Mouse (Mus musculus): Measurements from ENCODE around the gene Fam19a5.

Fam19a5 gene

DNA sequence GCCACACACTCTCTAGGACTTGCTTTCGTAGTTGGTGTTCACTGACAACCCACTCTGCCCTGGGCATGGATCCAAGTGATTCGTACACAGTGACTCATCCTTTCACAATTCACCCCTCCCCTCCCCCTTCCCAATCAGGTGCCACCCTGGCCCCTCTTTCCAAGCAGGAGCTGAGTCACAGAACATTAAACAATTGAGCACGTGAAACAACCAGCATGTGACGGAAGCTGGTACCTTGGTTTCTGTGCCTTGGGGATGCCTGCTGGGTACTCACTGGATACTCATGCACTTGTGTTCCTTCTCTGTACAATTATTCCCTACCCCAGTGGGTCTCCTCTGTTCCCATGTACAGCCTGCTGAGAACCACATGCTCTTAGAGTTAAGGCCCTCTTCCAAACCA, 53.0 kb downstream of the Fam19a5 start:
- DNase-seq = peak; percentile 34 to 49

DNA sequence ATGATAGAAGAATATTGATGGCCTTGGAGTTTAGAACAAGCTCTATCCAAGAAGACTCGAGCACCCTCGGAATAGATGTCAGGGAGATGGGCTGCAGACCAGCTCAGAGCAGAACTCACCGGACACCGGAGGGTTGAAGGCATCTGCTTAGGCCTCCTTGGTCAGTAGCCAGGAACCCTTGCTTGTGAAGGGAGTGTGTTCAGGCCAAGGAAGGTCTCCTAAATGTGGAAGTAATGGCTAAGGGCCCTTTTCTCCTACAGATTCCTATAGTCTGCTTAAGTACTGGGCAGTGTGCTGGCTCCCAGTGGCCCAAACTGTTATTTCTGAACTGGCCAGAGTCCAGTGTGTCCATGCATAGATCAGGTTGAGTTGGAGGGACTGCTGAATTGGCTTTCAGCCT, 53.7 kb downstream of the Fam19a5 start:
- DNase-seq = no peak

DNA sequence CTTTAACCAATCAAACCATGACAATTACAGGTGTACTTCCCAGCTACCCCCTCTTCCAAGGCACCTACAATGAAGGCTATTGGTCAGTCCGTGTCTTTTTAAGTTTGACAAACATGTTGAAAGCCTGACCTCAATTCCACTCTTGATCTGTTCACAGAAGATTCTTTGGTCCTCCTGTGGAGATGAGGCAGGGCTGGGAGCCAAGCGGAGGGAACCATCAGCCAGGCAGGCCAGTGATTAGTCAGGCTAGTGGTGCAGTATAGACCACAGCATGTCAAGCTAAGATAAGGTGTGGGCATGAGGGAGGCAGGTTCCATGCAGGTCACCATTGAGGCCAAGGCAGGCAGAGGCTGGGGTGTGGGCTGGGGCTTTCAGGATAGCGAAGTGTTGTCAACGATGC, 54.5 kb downstream of the Fam19a5 start:
- DNase-seq = no peak

DNA sequence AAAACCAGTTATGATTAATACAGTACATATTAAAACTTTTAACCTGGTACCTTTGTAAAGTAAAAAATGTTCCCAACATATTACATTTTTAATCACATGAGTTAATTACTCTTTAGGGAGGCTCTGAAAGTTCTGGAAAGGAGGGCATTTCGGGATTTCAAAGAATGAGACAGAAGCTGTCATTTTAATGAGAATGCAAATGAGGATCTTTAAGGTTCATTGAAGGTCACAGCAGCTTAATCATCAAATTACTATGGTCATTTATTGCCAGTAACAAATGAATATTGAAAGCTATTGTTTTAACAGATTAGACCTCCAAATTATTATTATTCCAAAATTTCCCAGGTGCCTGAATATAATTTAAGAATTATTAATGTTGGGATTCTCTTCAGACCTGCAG, 59.2 kb downstream of the Fam19a5 start:
- no peak for DNase-seq

DNA sequence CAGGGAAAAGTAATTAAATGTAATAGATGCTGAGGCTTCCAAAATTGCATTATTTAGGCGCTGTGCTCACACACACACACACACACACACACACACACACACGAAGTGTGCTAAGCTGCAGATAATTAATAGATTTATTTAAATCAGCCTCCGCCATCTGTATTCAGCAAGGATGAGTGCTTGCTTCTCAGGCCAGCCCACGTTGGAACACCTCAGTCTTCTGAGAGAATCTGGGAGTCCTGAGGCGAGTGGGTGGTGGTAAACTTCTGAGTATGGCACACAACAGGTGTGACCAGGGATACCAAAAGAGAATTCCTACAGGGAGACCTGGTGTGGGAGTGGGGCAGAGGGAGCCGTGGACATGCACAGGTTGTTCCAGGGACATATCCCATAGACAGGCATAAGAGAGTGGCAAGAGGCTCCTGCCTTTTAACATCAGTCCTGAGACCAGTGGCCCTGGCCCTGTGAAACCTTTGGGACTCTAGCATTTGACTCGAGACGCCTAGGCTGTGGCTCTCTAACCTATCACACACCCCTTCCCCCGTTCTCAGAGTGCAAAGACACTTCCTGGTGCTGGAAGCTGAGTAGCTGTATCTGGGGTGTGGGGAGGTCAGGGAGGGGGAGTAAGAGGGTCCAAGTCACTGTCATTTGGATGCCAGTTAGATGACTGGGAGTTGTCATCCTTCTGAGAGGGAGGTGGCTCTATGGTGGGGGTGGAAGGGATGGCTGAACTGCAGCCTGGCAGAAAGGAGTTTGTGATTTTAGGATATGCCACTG, 61.6 kb downstream of the Fam19a5 start:
- DNase-seq = no peak

DNA sequence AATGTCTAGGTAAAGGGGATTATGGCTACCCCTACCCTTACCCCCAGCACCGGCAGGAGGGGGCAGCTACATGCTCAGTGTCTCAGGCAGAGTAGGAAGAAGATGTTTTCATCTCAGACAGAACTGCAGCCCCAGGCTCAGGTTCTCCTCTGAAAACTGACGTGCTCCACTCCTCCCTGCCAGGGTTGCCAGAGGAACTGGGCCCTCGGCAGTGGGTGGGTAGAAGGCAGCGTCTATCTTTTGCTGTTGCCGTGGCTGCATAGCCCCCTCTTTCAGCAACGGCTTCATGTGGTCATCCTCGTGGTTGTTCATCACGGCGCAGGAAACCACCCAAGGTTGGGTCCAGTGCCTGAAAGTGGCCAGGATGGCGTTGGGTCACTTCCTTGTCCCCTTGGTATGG, 62.6 kb downstream of the Fam19a5 start:
- no peak for DNase-seq

DNA sequence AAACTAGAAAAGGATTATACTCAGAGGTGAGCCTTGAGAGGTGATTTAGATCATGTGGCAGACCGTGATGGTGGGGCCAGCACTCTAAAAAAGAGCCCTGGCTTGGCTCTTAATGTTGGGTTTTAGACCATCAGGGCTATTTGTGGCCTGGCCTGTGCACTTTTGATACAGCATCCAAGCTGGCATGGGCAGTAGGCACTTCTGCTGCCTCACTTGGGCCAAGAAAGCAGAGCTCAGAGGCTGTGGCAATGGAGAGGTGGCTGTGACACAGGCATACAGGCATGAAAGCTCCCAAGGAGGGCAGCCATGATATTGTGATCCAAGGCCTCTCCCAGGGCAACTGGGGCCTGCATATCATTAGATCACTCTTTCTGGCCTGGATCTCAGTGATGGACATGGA, 65.1 kb downstream of the Fam19a5 start:
- DNase-seq = no peak

DNA sequence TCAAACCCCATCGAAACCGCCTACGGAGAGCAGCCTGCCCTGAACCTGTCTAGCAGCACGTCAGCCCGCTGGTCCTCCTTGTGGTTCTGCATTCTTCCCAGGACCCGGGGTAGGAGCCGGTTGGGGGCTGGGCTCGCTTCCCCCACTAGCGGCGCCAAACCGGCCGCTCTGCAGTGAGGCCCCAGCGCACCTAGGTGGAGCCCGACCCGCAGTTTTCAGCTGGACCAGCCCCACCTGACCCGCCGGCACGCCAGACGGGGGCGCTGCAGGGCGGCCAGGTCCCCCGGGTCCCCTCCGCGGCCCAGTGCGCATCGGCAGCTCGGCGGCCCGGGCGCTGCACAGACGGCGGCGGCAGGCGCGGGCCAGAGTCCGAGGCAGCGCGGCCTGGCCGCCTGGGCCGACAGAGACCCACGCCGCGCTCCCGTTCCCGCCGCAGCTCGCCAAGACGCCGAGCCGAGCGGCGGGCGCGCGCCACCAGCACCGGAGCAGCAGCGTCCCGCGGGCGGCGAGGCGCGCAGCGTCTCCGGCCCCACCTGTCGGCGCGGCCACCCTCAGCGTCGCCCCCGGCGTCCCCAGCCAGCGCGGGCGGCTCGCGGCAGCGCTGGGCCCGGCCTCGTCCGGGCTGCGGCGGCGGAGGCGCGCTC, 80.0 kb downstream of the Fam19a5 start:
- DNase-seq = peak; percentile 91 to 94

DNA sequence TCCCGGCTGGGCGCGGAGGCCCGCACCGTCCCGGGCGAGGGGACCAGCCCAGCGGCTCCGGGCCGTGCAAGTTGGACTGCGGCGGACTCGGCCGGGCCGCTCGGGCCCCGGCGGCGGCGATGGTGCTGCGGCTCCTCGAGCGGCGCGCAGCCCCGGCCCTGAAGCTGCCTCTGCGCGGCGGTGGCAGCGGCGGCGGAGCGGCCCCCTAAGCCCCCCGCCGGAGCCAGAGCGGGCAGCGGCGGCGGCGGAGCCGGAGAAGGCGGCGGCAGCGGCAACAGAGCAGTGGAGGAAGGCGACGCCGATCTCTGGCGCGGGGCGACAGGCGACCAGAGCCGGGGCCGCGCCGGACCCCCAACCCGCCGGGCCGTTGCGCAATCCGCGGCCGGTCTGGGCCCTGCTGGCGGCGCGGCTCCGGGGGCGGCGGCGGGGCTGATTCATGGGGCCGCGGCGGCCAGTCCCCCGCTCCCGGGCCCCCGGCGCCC, 80.6 kb downstream of the Fam19a5 start:
- peak in 1 of 2 experiments; percentile 48 for DNase-seq

DNA sequence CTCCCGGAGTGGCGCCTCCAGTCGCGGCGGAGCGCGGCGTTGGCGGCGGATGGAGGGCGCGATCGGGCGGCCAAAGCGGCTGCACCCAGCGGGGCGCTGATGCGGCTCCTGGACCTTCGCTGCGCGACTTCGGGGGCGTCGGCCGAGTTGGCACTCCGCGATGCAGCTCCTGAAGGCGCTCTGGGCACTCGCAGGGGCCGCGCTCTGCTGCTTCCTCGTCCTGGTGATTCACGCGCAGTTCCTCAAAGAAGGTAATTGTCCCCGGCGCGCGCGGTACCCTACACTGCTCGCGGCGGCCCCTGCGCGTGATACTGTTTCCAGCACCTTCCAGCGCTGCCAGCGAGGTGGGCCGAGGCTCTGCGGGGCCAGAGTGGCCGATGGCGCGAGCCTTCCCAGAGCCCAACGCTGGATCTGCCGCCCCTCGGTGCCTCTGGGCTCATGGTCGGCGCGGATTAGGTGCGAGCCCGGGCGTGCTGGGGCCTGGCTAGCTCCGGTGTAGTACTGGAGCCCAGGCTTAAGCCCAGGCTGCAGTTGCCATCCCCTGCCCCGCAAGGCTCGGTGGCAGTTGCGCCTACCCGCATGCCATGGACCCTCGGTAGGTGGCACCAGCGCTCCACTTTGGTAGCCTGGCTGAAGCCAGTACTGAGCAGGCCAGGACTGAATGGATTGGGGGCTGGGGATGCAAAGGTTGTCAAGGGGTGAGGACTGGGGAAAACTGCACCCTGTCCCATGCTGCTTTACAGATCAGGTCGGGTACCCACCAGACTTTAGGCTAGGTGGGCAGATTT, 81.3 kb downstream of the Fam19a5 start:
- DNase-seq = peak; percentile 94 to 95

DNA sequence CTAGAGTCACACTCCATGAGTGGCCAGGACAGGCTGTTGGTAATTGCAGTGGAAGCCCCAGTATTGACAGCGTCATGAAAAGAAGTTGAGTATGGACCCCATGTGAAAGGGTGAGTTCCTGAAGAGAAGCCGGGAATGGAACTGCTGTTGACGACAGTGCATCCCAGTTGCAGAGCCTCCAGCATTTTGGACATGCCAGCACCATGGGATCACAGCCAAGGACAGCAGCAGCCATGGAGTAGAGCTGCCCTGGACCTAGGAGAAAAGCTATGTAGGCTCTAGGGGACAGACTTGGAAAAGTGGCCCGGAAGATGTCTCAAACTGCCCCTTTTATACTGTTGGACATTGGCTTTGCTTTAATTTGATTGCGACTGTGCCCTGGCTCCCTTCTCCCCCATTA, 91.2 kb downstream of the Fam19a5 start:
- DNase-seq = no peak

DNA sequence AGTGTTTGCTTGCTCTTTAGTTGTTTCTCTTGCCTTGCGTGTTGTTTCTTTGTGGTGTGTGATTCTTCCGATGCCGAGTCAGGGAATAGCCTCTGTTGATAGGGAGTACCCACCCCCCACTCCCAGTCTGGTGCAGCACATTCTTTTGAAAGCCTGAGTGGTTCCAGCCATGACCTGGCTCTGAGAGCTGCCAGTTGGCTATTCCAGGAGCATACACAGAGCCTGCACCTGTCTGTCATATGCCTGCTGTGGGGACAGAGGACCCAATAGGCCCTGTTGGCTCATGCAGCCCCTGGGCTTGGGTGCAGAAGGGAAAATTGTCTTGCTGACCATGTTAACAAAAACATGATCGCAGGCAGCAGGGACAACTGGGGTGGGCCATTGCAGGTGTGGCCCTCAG, 92.3 kb downstream of the Fam19a5 start:
- peak; percentile 21 for DNase-seq

DNA sequence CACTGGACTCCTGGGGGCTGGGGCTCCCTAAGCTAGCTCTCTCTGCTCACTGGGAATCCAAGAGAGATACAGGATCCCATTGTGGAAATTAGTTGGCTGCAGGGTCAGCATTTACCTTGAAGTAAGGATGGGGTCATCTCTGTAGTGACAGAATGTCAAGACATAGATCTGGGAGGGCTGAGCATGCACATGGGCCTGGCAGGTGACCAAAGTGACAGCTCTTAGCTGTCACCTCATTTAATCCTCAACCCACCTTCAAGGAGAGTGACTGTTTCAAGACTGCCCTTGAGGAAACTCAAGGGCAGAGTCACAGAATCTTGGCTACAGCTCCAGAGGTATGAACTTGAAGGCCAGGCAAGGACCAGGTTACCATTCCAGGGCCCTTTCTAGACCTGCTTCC, 93.1 kb downstream of the Fam19a5 start:
- DNase-seq = no peak

DNA sequence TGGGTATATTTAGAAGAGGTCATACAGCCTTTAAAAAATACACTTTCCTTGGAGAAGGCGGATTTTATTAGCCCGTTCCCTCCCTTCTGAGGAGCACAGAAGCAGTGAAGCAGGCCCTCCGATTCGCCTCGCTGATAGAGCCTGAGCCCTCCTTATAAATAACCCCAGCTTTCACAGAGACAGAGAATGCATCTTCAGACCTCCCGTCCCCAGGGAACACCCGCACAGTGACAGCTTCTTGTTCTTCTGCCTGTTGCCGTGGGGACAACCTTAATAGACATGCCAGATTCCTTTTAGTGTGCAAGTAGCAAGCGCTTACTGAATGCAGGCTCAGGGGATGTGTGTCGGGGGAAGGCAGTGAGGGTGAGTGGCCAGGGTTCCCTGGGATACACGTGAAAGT, 94.2 kb downstream of the Fam19a5 start:
- DNase-seq = no peak

DNA sequence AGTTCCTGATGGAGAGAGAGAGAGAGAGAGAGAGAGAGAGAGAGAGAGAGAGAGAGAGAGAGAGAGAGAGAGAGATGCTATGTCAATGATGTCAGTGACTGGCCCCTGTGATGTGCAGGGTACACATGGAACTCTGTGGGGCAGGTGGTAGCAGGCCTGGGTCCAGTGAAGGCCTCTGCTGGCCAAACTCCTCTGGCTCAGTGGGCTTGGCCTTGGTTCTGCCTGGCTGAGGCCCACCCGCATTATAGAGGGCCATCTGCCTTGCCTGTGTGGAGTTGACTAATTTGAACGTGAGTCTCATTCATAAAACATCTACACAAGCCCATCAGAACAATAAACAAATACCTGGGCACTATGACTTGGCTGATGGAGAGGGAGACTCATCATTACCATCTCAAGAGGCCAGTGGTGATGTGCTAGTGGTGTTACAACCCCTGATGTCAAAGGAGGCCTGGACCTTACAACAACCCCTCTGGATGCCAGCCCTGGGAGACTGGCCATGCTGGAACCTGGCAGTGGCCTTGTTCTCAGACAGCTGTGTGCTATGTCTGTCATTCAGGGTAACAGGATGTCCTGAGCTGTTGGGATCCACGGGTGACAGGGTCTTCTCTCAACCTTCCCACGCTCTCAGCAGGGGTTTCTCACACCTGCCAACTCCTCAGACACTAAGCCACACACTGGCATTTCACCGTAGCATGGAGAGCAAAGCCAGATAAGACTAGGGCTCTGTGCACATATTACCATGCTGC, 102.4 kb downstream of the Fam19a5 start:
- DNase-seq = no peak

DNA sequence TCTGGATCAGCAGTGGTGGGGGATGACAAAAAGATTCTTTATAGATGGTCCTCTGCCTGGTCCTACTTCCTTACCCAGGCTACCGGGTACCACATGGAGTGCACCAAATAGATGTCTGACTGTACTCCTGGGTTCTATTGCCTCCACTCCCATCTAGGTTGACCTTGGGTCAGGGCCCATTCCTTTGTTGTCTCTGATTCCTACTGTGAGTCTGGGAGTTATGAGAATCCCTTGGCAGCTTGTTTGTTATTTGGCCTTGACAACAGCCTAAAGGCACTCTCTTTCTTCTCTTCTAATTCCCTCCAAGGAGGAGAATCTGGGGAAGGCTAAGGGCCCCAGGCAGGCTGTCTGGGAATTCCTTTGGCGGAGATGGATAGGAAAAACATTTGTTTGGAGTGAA, 105.6 kb downstream of the Fam19a5 start:
- DNase-seq = no peak

DNA sequence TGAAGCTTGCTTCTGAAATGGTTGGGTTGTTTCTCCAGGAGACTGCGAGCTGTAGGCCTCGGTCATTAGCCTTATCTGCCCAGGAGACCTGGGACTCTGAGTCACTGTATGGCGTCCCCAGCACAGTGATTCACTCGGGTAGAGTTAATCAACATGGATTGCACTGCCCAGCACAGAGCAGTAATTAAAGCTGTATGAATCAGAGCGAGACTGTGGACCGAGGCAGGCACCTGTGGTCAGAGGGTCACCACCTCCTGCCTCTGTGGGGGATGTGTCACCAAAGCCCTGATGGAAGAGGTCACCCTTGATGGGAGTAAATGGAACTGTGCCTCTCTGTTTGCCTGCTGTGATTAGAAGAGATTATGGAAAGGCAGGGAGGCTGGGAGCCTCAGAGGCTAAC, 110.5 kb downstream of the Fam19a5 start:
- DNase-seq = peak in 1 of 2 experiments; percentile 22

DNA sequence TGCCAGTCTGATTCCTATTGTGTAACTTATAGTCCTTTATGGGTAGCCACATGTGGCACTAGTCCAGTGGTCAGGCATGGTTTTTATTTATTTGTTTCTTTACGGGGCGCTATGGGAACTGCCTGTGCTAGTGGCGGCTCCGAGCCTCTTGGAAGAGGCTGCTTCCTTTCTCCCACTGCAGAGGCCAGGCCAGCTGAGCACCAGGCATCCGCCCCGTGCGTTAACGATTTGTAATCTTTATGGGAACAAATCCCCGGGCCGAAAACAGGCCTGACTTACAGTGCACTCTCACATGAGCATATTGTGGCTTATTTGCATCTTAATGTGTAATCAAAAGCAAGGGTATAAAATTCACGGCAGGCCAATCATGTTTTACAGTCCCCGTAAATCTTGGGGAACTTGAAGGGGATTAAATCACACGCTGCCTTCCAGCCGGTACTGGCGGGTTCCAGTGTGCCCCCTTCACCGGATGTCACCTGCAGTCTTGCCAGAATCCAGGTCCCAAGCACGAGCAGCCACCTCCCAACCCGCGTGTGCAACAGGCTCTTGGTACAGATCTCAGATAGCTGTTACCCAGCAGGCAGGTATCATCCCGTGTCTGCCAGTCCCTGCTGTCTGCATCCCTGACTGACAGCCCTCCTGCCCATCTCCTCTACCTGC, 112.5 kb downstream of the Fam19a5 start:
- peak; percentile 16 to 36 for DNase-seq

DNA sequence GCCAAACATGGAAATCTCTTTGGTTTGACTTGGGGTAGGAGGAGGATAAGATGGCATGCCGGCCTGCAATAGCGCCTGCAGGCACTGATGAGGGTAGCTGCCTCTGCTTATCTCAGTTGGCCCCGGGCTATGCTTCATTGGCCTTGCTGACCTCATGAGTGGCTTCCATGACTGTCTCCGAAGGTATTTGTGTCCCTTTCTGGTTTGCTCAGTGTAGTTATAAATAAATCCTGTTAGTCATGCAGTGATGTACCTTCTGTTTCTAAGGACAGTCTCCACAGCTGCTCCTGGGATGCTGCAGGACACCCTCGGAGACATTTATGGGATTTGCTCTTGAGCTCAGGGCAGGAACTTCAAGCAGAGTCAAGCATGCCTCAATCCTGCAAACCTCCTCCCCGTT, 115.6 kb downstream of the Fam19a5 start:
- DNase-seq = no peak

DNA sequence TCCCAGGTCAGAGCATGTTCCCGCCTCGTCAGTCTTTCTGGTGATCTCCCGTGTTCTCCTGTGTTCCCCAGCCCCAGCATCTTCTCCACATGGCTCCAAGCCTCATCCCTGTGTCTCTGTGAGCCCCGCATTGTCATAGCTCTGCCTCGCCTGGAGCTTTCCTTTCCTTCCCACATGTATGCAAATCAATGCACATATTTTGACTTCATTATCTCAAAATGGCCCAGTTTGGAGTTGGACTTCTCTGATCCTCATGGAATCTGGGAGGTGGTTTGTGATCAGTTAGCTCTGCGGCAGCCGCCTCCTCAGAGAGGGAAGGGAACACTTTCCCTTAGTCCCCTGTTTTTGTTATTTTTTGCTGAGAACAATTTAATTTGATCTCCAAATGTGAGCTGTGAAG, 117.9 kb downstream of the Fam19a5 start:
- DNase-seq = no peak

DNA sequence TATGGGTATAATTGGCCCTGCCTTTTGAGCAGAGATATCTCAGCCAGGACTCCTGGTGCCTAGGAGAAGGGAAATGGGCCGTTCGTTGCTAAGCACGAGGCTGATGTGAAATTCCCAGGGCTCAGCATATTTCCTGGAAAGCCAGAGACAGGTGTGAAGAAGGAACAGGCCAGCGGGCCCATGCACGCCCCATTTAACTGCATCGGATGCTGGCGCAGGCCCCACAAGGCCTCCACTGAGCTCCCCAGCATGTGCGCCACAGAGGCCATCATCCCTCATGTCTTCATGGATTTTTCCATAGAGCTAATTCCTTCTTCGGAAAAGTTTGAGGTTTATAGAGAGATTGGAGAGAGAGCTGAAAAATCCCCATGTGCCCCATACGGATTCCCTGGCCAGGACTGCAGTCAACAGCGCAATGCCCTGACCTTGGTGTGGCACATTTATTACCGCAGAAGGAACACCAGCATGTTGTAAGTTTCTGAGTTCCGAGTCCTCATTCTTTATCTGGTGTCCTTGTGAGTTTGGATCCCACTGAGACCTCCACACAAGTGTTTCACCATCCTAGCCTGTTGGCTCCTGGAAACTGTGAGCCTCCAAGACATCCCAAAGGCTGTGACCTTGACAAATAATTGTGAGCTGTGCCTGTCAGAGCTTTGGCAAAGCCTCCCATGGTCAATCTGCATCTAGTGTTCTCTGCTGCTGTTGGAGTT, 122.1 kb downstream of the Fam19a5 start:
- no peak for DNase-seq

DNA sequence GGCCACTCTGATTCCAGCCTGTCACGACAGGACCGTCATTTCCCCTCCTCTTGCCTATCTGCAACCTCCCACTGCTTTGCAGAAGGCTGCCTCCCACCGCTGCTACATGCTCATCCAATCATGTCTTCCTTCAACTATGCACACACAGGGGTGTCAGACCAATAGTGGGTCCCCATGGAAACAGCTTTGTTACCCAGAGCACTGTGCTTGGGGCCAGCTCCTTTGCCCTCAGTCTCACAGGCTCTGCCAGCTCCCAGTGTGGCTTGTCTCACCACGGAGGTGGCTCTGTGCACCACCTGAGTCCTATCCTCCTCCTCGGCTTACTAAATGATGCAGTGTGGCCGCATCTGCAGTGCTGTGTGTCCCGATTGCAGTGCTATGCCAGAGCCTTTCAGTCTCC, 123.3 kb downstream of the Fam19a5 start:
- DNase-seq = no peak
